Mouse (Mus musculus): ENCODE results near the gene Gm21887.
"Not testable (repeated sequence)": the region's sequence is repeated elsewhere in the genome, so short reads cannot be mapped to it uniquely, and the experiment has no call there.

GRCm38 (mm10) chrX:170019219-170019953 is 9.9 kb downstream of the Gm21887 start:
- TF ChIP-seq CTCF (IDR thresholded peaks at IDR 0.05; ENCODE audit: extremely low read depth, insufficient read length, insufficient replicate concordance, low read depth, low read length); POLR2A (IDR thresholded peaks at IDR 0.05; ENCODE audit: low read depth, low read length): not testable (repeated sequence)
